Comparison of ENCODE assay signal across 13 mouse cellular contexts in the genomic region with DNA sequence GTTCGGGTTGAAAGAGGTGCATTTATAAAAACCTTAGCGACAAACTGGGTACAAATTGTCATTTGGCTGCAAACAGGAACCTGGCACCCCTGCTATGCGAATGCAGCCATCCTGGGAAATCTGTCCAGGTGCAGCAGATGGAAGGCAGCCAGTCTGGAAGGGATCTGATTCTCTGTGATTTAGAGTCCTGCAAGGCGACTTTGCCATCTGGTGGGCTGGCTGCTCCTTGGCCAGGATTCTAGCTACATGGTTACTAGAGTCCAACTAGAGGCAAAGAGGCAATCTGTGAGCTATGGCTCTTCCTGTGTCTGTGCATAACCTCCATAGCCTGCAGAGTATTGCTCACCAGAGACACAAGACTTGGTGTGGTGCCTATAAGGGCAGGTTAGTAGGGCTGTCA. TPM values are rescaled to one million over a fixed set of nuclear protein-coding genes. Genes with fewer than 3 reads are reported as not detected.
A peak's percentile ranks its signal among the peaks of the same experiment; 100 is the strongest.
DNase-seq lines count a peak whose midpoint lies in the region; ATAC-seq lines count a peak whose summit lies in the region.
"Had no signal": no experiment of that assay in that cellular context is flagged by ENCODE, and none has a peak within 500 bp of the region (broad histone marks: within the 10 kb centered on the region; RNA-seq: fewer than 3 reads in every experiment).

No protein-coding gene starts in this region.

- no peak overlapping the region for H3K4me3 ChIP-seq in kidney, embryonic 15.5 days (replicated peaks)

- H3K27me3 ChIP-seq in kidney, embryonic 15.5 days: no peaks in the 10 kb centered on the region
- H3K27me3 ChIP-seq: CH12.LX, Patski had no signal

- no peak overlapping the region for H3K27ac ChIP-seq in kidney, embryonic 15.5 days

- H3K4me1 ChIP-seq in kidney, embryonic 15.5 days: no peaks in the 10 kb centered on the region

- ATAC-seq in kidney, embryonic 15.5 days (replicated peaks; ENCODE audit: low FRiP score): no peak
- ATAC-seq: inflammation-experienced regulatory T-cells, adult 6 months; Patski had no signal

- no peaks in the 10 kb centered on the region for H3K9me3 ChIP-seq in kidney, embryonic 15.5 days (replicated peaks)

- peak; percentile 49 to 56 for DNase-seq in layer of hippocampus, postnatal 10 days (ENCODE audit: low spot score in 2 of 2)
- no peak for DNase-seq in layer of hippocampus, adult 9-10 months (ENCODE audit: low spot score)
- peak; percentile 50 for DNase-seq in MN1 (ENCODE audit: low spot score)
- peak; percentile 99 for DNase-seq in brain, adult 2 months (ENCODE audit: low read depth, low spot score)
- DNase-seq in cerebellum, postnatal 14 days: peak; percentile 96 to 98
- no peak for DNase-seq in embryo, embryonic 11 days
- DNase-seq: gastrocnemius, postnatal 36 days; kidney, postnatal 10 days had no signal

- H3K4me2 ChIP-seq in kidney, embryonic 15.5 days: no peak overlapping the region
- H3K4me2 ChIP-seq: liver, embryonic 11.5 days had no signal

- H3K9ac ChIP-seq in kidney, embryonic 15.5 days: no peak overlapping the region

- H3K36me3 ChIP-seq in kidney, embryonic 15.5 days: no peaks in the 10 kb centered on the region

- 70% methylated on average over 4 of the region's 4 CpGs for WGBS in kidney, embryonic 15.5 days

RNA-seq across cellular contexts. Expression of a gene that starts 53.3 kb away (rescaled TPM):
- total RNA-seq in layer of hippocampus, postnatal 10 days (2021): 10 to 100 TPM; 42.2 to 54.2 TPM
- polyA plus RNA-seq in kidney, embryonic 15.5 days (2015; fragmentation: Nextera tagmentation; extraction: Ambion mirVana): 5.1 and 5.4 TPM in 2 replicates
- total RNA-seq: CH12.LX had no signal

Comparison
In these comparisons a context has a peak if more than half of its experiments do, and no peak if none do; other contexts are left out.
1. DNase-seq: peak in layer of hippocampus, postnatal 10 days (2 of 2), MN1 (single experiment), brain, adult 2 months (single experiment) and cerebellum, postnatal 14 days (2 of 2); none in layer of hippocampus, adult 9-10 months (single experiment) and embryo, embryonic 11 days (single experiment).